In the genomic region with DNA sequence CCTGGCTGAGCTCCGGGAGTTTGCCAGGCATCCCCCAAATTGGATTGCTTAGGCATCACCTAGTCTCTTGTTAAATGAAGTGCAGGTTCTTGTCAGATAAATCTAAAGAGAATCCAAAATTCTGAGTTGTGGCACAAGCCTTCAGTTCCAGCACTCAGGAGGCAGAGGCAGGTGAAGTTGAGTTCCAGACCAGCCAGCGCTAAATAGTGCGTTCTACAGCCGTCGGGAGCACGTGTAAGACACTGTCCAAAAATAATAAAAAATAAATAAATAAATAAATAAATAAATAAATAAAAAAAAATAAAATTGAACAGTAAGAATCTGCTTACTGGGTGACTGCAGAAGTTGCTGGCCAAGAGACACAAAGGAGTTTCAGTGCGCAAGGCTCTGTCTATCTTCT, we compare ENCODE assay signal across 9 mouse cellular contexts. TPM values are rescaled to one million over a fixed set of nuclear protein-coding genes. Genes with fewer than 3 reads are reported as not detected.
DNase-seq lines count a peak whose midpoint lies in the region; ATAC-seq and TF ChIP-seq lines count a peak whose summit lies in the region.
"Had no signal": no experiment of that assay in that cellular context is flagged by ENCODE, and none has a peak within 500 bp of the region (broad histone marks: within the 10 kb centered on the region; RNA-seq: fewer than 3 reads in every experiment).

No protein-coding gene starts in this region.

- peaks cover 1% of the 10 kb centered on the region for H3K27me3 ChIP-seq in kidney, adult 2 months (replicated peaks; ENCODE audit: control insufficient read depth, insufficient read depth, low read length)
- peaks cover 4% of the 10 kb centered on the region; the same call in 1 of the 2 replicates for H3K27me3 ChIP-seq in embryonic facial prominence, embryonic 15.5 days
- H3K27me3 ChIP-seq in limb, embryonic 10.5 days (ENCODE audit: low read depth, poor library complexity, severe bottlenecking), result peaks cover 25% of the 10 kb centered on the region; the same call in 1 of the 2 replicates

- no peak overlapping the region for H3K27ac ChIP-seq in kidney, adult 2 months (ENCODE audit: insufficient read depth, low read depth, low read length)
- no peak overlapping the region for H3K27ac ChIP-seq in embryonic facial prominence, embryonic 15.5 days (replicated peaks)
- peak overlapping the region; percentile 81; the same call in 1 of the 2 replicates for H3K27ac ChIP-seq in limb, embryonic 10.5 days

- peak overlapping the region; percentile 94 for H3K4me2 ChIP-seq in embryonic facial prominence, embryonic 15.5 days (replicated peaks)

- TF ChIP-seq CTCF in kidney, adult 2 months (conservative IDR thresholded peaks at IDR 0.05; ENCODE audit: insufficient read depth, insufficient read length, low read depth, low read length), result no peak

- no peak for TF ChIP-seq POLR2A in kidney, adult 2 months (IDR thresholded peaks at IDR 0.05; ENCODE audit: low read depth, low read length)

- H3K36me3 ChIP-seq in kidney, adult 2 months (ENCODE audit: control insufficient read depth, insufficient read depth, low read length), result no peaks in the 10 kb centered on the region
- no peaks in the 10 kb centered on the region for H3K36me3 ChIP-seq in embryonic facial prominence, embryonic 15.5 days
- no peaks in the 10 kb centered on the region for H3K36me3 ChIP-seq in limb, embryonic 10.5 days
- H3K36me3 ChIP-seq: G1E had no signal

- H3K9me3 ChIP-seq in embryonic facial prominence, embryonic 15.5 days (replicated peaks), result no peaks in the 10 kb centered on the region
- H3K9me3 ChIP-seq in limb, embryonic 10.5 days (replicated peaks), result no peaks in the 10 kb centered on the region
- H3K9me3 ChIP-seq: G1E had no signal

- no peak for ATAC-seq in embryonic facial prominence, embryonic 15.5 days (ENCODE audit: insufficient number of reproducible peaks, low FRiP score, low TSS enrichment, low read depth)

- H3K4me3 ChIP-seq in kidney, adult 2 months (ENCODE audit: insufficient read depth, low read depth, low read length), result peak overlapping the region; percentile 54; the same call in 1 of the 2 replicates
- peak overlapping the region; percentile 49 for H3K4me3 ChIP-seq in embryonic facial prominence, embryonic 15.5 days (replicated peaks)
- peak overlapping the region; percentile 66 for H3K4me3 ChIP-seq in limb, embryonic 10.5 days

- DNase-seq in kidney, adult 2 months, result no peak
- no peak for DNase-seq in kidney, postnatal 14 days
- DNase-seq in limb, embryonic 10.5 days (ENCODE audit: low spot score), result no peak
- peak; percentile 24 for DNase-seq in neural tube, embryonic 10.5 days (ENCODE audit: extremely low spot score, low spot score)
- DNase-seq in urinary bladder, postnatal 10 days (ENCODE audit: low spot score), result no peak
- no peak for DNase-seq in thymus, adult 18-20 months
- no peak for DNase-seq in gastrocnemius, postnatal 10 days

- WGBS in kidney, adult 2 months, result 24% methylated on average over 7 of the region's 7 CpGs
- 18% methylated on average over 7 of the region's 7 CpGs for WGBS in embryonic facial prominence, embryonic 15.5 days
- 12% methylated on average over 7 of the region's 7 CpGs for WGBS in limb, embryonic 10.5 days

- H3K9ac ChIP-seq in embryonic facial prominence, embryonic 15.5 days, result no peak overlapping the region

- H3K4me1 ChIP-seq in kidney, adult 2 months (ENCODE audit: control insufficient read depth, insufficient read depth, low read length), result no peaks in the 10 kb centered on the region
- peaks cover 15% of the 10 kb centered on the region for H3K4me1 ChIP-seq in embryonic facial prominence, embryonic 15.5 days
- H3K4me1 ChIP-seq in limb, embryonic 10.5 days, result peaks cover 25% of the 10 kb centered on the region

RNA-seq across cellular contexts. Expression of gene Neurod1, which starts 27.4 kb away (rescaled TPM):
- not detected in 2 replicates for polyA plus RNA-seq in kidney, adult 2 months (2012; rRNA removed)
- 4.3 and 4.7 TPM in 2 replicates for polyA plus RNA-seq in embryonic facial prominence, embryonic 15.5 days (2015; fragmentation: Nextera tagmentation; extraction: Ambion mirVana)
- polyA plus RNA-seq in limb, embryonic 10.5 days (2016; fragmentation: Nextera tagmentation; extraction: Ambion mirVana), result 0.06 TPM in 1 of 2 replicates, not detected in the other
- not detected for total RNA-seq in gastrocnemius, postnatal 10 days (2021)
- polyA plus RNA-seq: G1E had no signal

RNA-seq across cellular contexts. Expression of gene Cerkl, which starts 27.5 kb away (rescaled TPM):
- polyA plus RNA-seq in kidney, adult 2 months (2012; rRNA removed), result 0.57 and 1.0 TPM in 2 replicates
- 3.3 and 4.0 TPM in 2 replicates for polyA plus RNA-seq in embryonic facial prominence, embryonic 15.5 days (2015; fragmentation: Nextera tagmentation; extraction: Ambion mirVana)
- polyA plus RNA-seq in limb, embryonic 10.5 days (2016; fragmentation: Nextera tagmentation; extraction: Ambion mirVana), result 0.19 and 0.89 TPM in 2 replicates
- under 1 TPM; 0.33 to 0.77 TPM for total RNA-seq in gastrocnemius, postnatal 10 days (2021)
